Mouse (Mus musculus): ENCODE measurements around the gene Gm11114.

The Gm11114 gene

GRCm38 (mm10) chr9:85312473-85312872, at the start of gene Gm11114:
Gene Gm11114 (plus strand): TSS chr9:85312773.
- DNase-seq (ENCODE audit: low read depth, low spot score) = no peak

GRCm38 (mm10) chr9:85266847-85267246, 45.7 kb upstream of the Gm11114 start:
- DNase-seq (ENCODE audit: low read depth, low spot score) = no peak

GRCm38 (mm10) chr9:85274114-85274513, 38.5 kb upstream of the Gm11114 start:
- no peak for DNase-seq (ENCODE audit: low read depth, low spot score)

GRCm38 (mm10) chr9:85302849-85303248, 9.7 kb upstream of the Gm11114 start:
- no peak for DNase-seq (ENCODE audit: low read depth, low spot score)

GRCm38 (mm10) chr9:85303378-85303777, 9.2 kb upstream of the Gm11114 start:
- no peak for DNase-seq (ENCODE audit: low read depth, low spot score)

GRCm38 (mm10) chr9:85316122-85316521, 3.5 kb downstream of the Gm11114 start:
- DNase-seq (ENCODE audit: low read depth, low spot score) = no peak

- no peak for DNase-seq (ENCODE audit: low read depth, low spot score)
Measured at GRCm38 (mm10) chr9:85320167-85320951, 7.8 kb downstream of the Gm11114 start.

- DNase-seq (ENCODE audit: low read depth, low spot score) = no peak
Measured at GRCm38 (mm10) chr9:85324158-85324875, 11.7 kb downstream of the Gm11114 start.

- DNase-seq (ENCODE audit: low read depth, low spot score) = no peak
Measured at GRCm38 (mm10) chr9:85325201-85325868, 12.8 kb downstream of the Gm11114 start.

GRCm38 (mm10) chr9:85326292-85327241, 14.0 kb downstream of the Gm11114 start:
- no peak for DNase-seq (ENCODE audit: low read depth, low spot score)

GRCm38 (mm10) chr9:85327242-85328211, 15.0 kb downstream of the Gm11114 start, which contains the start of gene Tent5a:
Gene Tent5a (minus strand): TSS chr9:85327348.
- no peak for DNase-seq (ENCODE audit: low read depth, low spot score)

- no peak for DNase-seq (ENCODE audit: low read depth, low spot score)
Measured at GRCm38 (mm10) chr9:85328259-85328658, 15.7 kb downstream of the Gm11114 start.

GRCm38 (mm10) chr9:85331521-85331920, 18.9 kb downstream of the Gm11114 start:
- no peak for DNase-seq (ENCODE audit: low read depth, low spot score)

GRCm38 (mm10) chr9:85336046-85336445, 23.5 kb downstream of the Gm11114 start:
- DNase-seq (ENCODE audit: low read depth, low spot score) = no peak

- DNase-seq (ENCODE audit: low read depth, low spot score) = no peak
Measured at GRCm38 (mm10) chr9:85340303-85340702, 27.7 kb downstream of the Gm11114 start.

- DNase-seq (ENCODE audit: low read depth, low spot score) = no peak
Measured at GRCm38 (mm10) chr9:85342892-85343785, 30.6 kb downstream of the Gm11114 start.

GRCm38 (mm10) chr9:85347823-85348523, 35.4 kb downstream of the Gm11114 start:
- no peak for DNase-seq (ENCODE audit: low read depth, low spot score)

GRCm38 (mm10) chr9:85355559-85355958, 43.0 kb downstream of the Gm11114 start:
- no peak for DNase-seq (ENCODE audit: low read depth, low spot score)
